Comparison of ENCODE assay signal across 8 mouse cellular contexts in genomic region chr1:91874633-91875032, GRCm38 (mm10).
DNase-seq lines count a peak whose midpoint lies in the region; ATAC-seq lines count a peak whose summit lies in the region.

No protein-coding gene starts in this region.

- no peaks in the 10 kb centered on the region for H3K36me3 ChIP-seq in forebrain, embryonic 11.5 days (ENCODE audit: control insufficient read depth, insufficient read depth, low read length)
- no peaks in the 10 kb centered on the region for H3K36me3 ChIP-seq in forebrain, embryonic 16.5 days (ENCODE audit: control insufficient read depth, insufficient read depth)
- H3K36me3 ChIP-seq in splenic B cell, adult 2 months (ENCODE audit: control insufficient read depth, insufficient read depth, low read length, poor library complexity, severe bottlenecking) = no peaks in the 10 kb centered on the region

- WGBS in forebrain, embryonic 11.5 days = 16% methylated on average over 2 of the region's 2 CpGs
- 20% methylated on average over 2 of the region's 2 CpGs for WGBS in forebrain, embryonic 16.5 days

- no peak overlapping the region for H3K27ac ChIP-seq in forebrain, embryonic 11.5 days (ENCODE audit: low read depth, low read length)
- H3K27ac ChIP-seq in forebrain, embryonic 16.5 days (ENCODE audit: low read length) = no peak overlapping the region

- no peaks in the 10 kb centered on the region for H3K4me1 ChIP-seq in forebrain, embryonic 11.5 days (replicated peaks; ENCODE audit: control insufficient read depth, insufficient read depth, low read length)
- no peaks in the 10 kb centered on the region for H3K4me1 ChIP-seq in forebrain, embryonic 16.5 days (replicated peaks; ENCODE audit: control insufficient read depth, insufficient read depth, low read length)

- no peaks in the 10 kb centered on the region for H3K9me3 ChIP-seq in forebrain, embryonic 11.5 days (ENCODE audit: control insufficient read depth, low read length)
- H3K9me3 ChIP-seq in forebrain, embryonic 16.5 days (ENCODE audit: control insufficient read depth, low read length) = no peaks in the 10 kb centered on the region

- peak; percentile 81 for DNase-seq in forebrain, embryonic 11.5 days (ENCODE audit: low spot score)
- peak; percentile 89 for DNase-seq in NIH3T3 (ENCODE audit: low read depth)
- peak; percentile 80 to 86 for DNase-seq in cerebellum, postnatal 14 days
- peak; percentile 72 to 91 for DNase-seq in heart, adult 18-20 months
- peak; percentile 77 for DNase-seq in kidney, postnatal 14 days
- DNase-seq in lung, postnatal 14 days = peak; percentile 82
- DNase-seq in splenic B cell, adult 2 months (ENCODE audit: low read depth, low spot score) = peak; percentile 26

- H3K27me3 ChIP-seq in forebrain, embryonic 11.5 days (ENCODE audit: control insufficient read depth, insufficient read depth, low read length) = no peaks in the 10 kb centered on the region
- no peaks in the 10 kb centered on the region for H3K27me3 ChIP-seq in forebrain, embryonic 16.5 days (replicated peaks; ENCODE audit: control insufficient read depth, insufficient read depth, low read length)
- H3K27me3 ChIP-seq in splenic B cell, adult 2 months (ENCODE audit: control insufficient read depth, insufficient read depth, low read length, poor library complexity, severe bottlenecking) = no peaks in the 10 kb centered on the region

- H3K4me2 ChIP-seq in forebrain, embryonic 11.5 days (ENCODE audit: low read depth, low read length, severe bottlenecking) = no peak overlapping the region
- H3K4me2 ChIP-seq in forebrain, embryonic 16.5 days (ENCODE audit: low read length) = no peak overlapping the region

- 0 out of 2 replicates have a peak, but pooled peaks have one; percentile 10 for ATAC-seq in forebrain, embryonic 11.5 days (replicated peaks; ENCODE audit: low FRiP score)
- no peak for ATAC-seq in forebrain, embryonic 16.5 days

- no peak overlapping the region for H3K4me3 ChIP-seq in forebrain, embryonic 11.5 days (ENCODE audit: low read depth, low read length)
- no peak overlapping the region for H3K4me3 ChIP-seq in forebrain, embryonic 16.5 days (replicated peaks; ENCODE audit: low read length)

- H3K9ac ChIP-seq in forebrain, embryonic 11.5 days (ENCODE audit: low read length) = no peak overlapping the region
- no peak overlapping the region for H3K9ac ChIP-seq in forebrain, embryonic 16.5 days (replicated peaks; ENCODE audit: low read depth, low read length)

Comparison
In these comparisons a context has a peak if more than half of its experiments do, and no peak if none do; other contexts are left out.
1. DNase-seq: peak in every context shown above with its lines; median percentile 89 in NIH3T3; 83 in cerebellum, postnatal 14 days; 82 in lung, postnatal 14 days; 82 in heart, adult 18-20 months; 81 in forebrain, embryonic 11.5 days; 77 in kidney, postnatal 14 days; 26 in splenic B cell, adult 2 months.